Mouse (Mus musculus) urinary bladder, postnatal 25 days (tissue): ENCODE results near the gene Acnat1.
"Not testable (repeated sequence)": the region's sequence is repeated elsewhere in the genome, so short reads cannot be mapped to it uniquely, and the experiment has no call there.

ENCODE experiments used
- DNase-seq: peaks from one replicate; pipeline ENCODE4 v3.0.0; 2022; ENCODE audit warnings: low spot score

Gene Acnat1

DNA sequence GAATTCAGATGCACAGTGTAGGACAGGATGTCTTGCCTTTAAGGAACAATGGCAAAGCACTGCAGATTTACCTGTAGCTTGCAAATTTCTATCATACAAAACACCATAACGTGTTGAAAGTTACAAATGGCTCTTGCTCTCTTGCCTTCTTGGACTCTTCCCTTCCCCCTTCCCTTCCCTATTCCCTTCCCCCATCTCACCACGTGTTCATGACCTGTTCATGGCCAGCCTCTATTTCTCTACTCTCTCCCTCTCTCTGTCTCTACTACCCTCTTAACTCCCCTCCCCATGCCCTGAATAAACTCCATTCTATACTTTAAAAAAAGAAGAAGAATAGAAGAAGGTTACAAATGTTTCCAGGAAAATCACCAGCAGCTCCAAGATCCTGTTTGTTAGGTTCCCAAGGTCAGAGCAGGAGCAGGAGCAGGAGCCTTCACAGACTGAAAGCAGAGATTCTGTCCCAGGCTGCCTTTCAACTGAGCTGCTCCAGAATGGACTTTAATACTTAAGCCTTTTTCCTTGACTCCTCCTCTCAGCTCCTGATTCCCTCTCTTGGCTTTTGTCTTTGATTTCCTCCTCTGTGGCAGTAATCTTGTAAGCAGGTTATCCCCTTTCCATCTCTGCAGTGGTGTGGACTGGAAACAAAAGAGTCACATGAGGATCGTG is at the start of gene Acnat1:
Gene Acnat1, minus strand, starts transcription at position 478 of the 666 bp plus-strand sequence.
- DNase-seq: no peak

DNA sequence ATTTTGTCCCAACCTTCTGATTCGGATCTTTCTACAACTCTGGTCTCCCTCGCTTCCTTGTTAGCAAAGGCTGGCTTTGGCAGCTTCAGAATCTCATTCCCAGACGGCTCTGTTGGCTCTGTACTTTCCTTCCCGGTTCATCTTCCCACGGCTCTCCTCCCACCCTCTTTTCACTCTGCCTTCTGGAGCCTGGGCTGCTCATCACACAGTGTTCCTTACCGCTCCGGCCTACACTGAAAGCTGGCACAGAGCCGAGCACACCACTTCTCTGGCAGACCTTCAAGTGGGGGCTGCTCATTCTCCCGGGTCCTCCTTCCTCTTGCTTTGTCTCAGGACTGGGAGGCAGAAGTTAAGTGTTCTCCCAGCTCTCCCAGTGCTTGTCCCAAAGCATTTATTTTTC is 48.9 kb upstream of the Acnat1 start:
- DNase-seq: no peak

DNA sequence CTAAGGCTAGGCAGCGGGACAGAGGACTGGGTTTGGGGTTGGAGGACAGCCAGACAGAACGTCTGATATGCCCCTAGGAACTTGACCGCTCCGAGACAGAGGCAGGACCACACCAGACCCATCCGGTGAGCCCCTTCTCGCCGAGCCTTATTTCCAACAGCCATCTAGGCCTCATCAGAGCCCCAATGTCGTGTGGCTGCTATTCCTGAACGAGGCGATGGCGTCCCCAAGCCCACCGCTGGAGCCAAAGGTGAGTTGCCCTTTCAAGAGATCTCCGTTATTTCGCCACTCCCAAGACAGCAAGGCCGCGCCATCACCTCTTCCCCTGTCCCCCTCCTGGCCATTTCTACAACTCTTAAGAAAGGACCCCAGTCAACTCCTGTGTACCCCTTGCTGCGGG is 47.6 kb upstream of the Acnat1 start:
- no peak for DNase-seq

DNA sequence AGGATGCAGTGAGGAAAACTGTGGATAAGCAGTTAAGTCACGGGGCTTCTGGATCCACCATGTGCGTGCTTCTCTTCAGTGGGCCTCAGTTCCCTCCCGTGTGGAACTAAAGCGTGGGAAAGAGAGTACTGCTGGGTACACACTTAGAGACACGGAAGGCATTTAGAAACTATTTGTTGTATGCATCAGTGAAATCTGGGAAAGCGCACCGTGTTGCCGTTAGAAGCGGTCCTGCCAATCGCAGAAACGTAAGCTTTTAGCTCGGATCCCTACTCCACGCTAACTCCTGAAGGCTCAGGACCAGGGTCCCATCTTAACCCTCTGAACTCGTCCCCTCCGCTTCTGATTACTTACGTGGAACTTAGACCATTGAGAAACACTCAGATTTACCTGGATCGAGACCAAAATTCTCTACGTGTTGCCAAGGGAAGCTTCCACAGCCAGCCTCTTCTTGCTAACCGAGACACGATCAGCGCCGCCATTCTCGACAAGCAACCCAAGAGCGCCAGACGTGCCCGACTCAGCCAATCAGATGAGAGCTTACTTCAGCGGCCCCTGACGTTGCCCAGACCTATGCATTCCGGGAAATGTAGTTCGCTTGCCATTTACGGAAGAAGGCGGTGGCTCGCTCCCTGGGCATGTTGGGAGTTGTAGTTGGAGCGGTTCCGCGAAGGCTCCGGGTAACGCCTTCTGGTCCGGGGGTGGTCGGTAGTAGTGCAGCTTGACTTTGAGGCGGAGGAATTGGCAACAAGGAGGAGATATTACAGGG is 47.0 kb upstream of the Acnat1 start, which contains the start of the genes Mrpl50 and Zfp189:
Gene Mrpl50, minus strand, starts transcription at position 522 of the 769 bp plus-strand sequence.
Gene Zfp189, plus strand, starts transcription at position 605 of the 769 bp plus-strand sequence.
- DNase-seq: peak; percentile 79

DNA sequence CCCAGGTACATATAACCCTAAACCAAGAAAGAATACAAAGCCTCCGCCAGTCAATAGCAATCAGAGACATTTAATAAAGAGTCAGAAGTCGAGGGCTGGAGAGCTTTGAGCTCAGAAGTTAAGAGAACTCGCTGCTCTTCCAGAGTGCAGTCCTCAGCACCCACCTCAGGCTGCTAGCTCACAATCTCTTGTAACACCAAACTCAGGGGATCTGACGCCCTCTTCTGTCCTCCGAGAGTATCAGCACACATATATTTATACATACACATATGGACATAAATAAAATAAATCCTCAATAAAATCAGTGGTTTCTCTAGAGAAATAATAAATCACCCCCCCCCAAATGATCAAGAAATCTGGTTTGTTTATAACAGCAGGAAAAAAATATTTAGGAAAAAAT is 45.8 kb upstream of the Acnat1 start:
- no peak for DNase-seq

DNA sequence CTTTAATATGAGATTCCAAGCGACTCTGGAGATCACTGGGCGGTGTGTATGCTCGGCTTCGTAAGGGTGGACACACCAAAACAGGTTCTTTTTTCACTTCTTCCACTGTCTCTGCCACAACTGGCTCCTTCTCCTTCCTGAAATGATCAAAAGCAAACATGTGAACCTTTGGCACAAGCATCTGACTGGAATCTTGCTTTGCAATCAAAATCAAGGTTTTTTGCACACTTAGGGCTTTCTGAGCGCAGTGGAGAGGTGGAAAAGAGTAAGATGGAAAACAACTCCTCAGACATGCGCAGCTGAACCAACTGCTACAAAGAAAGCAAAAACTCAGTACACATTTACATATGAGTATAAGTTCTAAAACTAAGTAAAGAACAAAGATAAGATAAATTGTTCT is 40.7 kb upstream of the Acnat1 start:
- no peak for DNase-seq

DNA sequence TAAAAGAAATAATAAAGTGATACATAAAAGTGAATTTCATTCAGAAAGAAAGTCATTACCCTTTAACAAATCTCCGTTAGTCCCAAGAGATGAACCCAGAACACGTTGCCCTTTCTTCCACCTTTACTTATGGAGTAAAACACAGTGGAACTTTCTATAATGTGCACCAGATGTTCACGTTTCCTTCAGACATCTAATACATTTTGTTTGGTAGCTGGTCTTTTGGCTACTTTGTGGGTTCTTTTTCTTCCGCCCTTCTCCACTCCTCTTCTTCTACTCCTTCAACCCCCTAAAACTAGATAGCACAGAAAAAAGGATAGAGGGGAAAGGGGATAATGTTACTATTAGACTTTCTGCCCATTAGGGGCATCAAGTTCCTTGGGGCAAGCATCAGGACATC is 38.9 kb upstream of the Acnat1 start:
- DNase-seq: no peak

DNA sequence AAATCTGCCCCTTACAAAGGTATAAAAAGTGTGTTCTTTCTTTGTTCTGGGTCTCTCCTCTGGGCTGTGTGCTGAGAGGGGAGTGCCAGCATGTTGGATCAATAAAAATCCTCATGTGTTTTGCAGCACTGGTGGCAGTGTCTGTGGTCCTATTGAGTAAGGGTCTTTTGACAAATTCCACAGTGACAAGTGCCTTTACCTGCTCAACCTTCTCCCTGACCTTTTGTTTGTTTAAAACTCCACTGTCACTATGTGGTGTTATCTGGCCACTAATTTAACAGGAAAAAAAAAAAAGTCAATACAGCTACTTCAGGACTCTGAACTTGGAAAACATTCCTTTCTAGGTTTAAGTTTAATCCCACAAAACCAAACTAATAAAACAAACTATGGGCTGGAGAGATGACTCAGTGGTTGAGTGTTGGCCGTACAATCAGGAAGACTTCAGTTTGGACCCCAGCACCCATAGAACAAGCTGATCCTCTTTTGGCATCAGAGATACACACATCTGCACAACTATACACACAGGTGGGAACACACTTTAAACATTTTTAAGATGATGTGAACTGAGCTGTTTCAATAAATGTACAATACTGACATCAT is 36.6 kb upstream of the Acnat1 start:
- not testable (repeated sequence) for DNase-seq

DNA sequence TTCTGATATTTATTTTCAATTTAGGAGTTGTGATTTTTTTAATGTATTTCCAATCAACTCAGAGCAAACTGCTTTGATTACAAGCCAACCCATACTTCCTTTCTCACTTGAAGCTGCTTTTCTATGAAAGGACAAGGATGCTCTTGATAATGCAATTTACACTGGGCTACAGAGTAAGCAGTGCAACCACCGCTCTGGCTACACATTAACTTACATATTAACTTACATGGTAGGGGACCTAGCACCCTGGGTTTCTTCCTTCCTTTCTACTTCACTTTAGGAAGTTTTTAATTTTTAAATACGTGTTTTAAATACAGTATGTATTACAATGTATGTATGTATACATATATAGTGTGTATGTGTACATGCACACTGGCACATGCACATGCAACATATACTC is 35.5 kb upstream of the Acnat1 start:
- no peak for DNase-seq

DNA sequence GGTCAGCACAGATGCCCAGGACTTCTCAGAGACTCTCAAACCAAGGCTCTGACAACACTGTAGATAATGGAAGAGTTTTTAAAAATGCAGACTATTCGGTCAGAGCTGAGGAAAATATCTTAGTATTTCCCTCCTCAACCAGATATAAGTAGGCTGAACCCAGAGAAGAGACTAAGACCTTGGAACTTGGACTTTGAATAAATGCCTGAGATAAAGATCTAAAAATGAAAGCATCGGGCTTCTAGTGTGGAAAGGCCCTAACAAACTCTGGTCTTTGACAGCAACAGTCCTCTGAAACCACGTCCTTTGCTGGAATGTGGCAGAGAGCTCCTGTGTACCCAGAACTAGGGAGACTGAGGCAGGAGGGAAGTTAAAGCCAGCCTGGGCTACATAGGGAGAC is 32.7 kb upstream of the Acnat1 start, which contains the start of gene Baat:
Gene Baat, minus strand, starts transcription at position 172 of the 400 bp plus-strand sequence.
- DNase-seq: no peak

DNA sequence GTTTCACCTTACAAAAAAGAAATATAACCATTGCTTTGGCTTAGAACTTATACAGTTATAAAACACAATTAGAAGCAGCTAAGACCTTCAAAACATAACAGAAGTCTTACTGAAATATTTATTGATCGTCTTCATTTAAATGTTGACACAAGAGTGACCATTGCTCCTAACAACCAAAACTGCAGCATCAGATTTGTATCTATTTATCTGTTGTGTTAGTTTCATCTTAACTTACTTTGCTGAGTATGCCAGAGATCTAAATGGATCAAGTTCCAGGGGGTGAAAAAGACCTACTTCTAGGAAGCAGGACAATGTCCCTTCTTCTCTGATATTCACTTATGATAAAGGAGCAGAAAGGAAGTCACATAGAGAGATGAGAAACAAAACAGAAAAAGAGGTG is 29.9 kb upstream of the Acnat1 start:
- no peak for DNase-seq

DNA sequence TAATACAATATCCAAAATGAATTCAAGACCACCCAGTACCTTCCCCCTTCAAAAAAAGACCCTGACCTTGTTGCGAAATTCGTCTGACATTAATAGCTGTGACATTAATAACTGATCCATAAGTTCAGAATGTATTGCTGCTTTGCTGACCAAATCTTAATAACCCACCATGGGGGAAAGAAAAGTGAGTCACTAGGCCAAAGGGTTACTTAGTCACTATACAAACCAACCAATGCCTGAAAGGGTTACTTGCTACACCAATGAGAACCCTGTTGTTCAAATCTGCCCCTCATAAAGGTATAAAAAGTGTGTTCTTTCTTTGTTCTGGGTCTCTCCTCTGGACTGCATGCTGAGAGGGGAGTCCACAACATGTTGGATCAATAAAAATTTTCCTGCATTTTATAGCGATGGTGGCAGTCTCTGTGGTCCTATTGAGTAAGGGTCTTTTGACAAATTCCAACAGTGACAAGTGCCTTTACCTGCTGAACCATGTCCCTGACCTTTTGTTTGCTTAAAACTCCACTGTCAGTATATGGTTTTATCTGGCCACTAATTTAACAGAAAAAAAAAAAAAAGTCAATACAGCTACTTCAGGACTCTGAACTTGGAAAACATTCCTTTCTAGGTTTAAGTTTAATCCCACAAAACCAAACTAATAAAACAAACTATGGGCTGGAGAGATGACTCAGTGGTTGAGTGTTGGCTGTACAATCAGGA is 12.4 kb upstream of the Acnat1 start:
- DNase-seq: not testable (repeated sequence)

DNA sequence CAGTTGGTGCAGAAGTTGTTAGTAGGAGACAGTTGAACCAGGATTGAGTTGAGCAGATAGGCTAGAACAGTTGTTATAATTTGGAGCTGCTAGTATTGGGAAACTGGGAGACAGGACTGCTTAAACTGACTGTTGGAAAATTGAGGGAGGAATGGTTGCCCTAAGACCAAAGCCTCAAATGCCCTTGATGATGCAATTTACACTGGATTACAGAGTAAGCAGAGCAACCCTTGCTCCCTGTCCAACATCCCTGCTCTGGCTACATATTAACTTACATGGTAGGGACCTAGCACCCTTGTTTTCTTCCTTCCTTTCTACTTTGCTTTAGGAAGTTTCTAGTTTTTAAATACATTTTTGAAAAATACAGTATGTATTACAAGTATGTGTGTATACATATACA is 11.7 kb upstream of the Acnat1 start:
- DNase-seq: no peak

DNA sequence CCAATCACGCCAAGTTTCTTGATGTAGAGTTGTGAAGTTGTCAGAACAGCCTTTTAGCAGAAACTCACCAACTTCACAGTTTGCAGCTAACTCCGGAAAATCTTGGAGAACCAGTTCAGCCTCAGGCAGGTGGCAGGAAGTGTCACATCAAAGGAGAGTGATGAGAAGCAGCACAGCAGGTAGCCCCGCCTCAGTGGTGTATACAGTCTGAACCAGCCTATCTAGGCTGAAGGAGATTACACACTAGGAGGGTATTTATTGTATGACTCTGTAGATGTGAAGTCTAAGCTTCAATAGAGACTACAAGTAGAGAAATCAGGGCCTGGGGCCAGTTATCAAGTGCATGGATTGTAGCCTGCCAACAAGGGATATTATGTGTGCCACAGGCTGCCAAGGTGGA is 7.2 kb upstream of the Acnat1 start:
- DNase-seq: no peak

DNA sequence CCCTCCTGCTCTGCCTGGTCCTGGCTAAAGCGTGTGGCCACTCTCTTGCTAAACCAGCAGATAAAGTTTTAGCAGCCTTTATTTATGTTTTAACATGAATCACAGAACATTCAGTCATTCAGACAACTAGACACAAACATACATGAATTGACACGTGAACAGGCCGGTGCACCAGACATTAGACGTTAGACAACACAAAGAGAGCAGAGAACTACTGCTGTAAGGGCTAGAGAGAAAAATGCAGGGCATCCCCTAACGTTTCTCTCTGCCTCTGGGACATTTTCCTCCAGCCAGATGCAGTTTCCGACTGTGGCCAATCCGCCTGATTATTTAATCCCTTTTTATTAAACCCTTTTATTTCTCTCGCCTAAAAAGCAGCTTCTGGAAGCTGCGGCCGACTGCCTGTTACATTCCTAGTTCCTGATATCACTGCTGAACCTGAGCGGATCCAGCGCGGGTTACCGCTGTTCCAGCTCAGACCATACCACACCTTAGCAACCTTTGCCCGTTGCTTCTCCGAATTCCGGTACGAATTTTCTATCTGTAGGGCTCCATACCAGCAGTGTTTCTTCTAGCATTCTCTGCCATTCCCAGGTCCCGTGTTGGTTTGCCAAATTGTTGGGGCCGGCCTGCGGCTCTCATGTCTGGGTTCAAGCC is 6.5 kb upstream of the Acnat1 start:
- no peak for DNase-seq

DNA sequence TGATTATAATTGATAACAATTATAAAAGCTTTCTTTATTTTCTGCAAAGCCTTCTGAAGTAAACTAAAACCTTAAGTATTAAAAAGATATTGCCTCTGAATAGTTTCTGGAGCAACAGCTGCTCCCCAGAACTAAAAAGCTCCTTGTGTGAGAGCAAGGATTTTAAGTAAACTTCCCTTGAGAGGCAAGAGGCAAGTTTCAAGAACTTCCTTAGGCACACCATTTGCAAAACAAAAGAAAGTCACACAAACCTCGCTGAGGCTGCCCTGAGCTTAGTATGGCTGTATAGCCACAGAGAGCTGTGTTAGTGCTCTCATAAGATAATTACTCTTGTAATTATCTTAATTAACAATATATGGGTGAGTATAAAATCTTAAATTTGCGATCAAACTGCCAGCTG is 5.3 kb upstream of the Acnat1 start:
- DNase-seq: not testable (repeated sequence)

DNA sequence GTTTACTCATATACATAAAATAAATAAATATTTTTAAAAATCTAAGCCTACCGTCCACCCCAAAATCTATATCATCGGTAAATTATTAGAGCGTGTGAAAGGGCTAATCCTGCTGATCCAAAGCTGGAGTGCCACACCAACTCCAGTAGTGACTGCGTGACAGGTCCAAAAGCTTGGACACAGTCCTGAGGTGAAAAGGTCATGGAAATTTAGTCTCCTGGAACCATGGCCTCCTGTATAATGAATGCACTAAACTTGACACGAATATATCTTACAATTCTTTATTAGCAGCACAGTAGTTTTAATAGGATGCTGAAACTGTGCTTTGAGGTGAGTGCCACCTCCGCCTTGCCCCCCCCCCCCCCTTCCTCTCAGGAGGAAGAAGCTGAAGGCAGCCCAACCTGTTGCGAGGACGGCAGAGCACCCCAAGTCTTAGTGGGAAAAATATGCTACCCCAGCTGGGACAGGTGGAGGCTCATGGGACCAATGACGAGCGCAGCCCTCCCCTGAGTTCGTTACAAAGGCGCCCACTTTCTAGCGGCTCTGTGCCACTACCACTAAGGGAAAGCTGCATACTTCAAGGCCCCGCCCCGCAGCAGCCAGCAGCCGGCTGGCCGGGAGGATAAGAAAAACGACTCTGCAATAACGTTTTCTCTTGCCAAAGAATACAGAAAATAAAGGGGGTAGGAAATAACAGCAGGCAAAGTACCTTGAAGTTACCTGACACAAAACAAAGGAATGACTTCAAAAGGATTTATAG is 4.6 kb upstream of the Acnat1 start:
- DNase-seq: no peak

DNA sequence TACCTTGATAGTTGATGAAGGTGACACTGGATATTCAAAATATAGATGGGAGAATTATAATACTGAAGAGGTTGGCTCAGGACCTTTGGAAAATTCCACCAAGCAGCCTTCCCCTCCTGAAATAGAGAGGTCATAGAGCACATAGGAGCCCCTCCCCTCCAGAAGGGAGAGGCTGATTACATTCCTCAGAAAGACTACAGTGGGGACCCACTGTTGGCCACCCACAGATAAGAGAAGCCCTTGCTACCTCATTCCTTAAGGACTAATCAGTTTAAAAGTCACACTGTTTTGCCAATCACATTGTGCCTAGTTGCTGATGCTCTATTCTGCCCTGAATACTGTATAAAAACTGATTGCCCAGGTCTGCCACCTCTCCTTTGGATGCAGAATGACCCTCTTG is 871 bp upstream of the Acnat1 start:
- DNase-seq: no peak

DNA sequence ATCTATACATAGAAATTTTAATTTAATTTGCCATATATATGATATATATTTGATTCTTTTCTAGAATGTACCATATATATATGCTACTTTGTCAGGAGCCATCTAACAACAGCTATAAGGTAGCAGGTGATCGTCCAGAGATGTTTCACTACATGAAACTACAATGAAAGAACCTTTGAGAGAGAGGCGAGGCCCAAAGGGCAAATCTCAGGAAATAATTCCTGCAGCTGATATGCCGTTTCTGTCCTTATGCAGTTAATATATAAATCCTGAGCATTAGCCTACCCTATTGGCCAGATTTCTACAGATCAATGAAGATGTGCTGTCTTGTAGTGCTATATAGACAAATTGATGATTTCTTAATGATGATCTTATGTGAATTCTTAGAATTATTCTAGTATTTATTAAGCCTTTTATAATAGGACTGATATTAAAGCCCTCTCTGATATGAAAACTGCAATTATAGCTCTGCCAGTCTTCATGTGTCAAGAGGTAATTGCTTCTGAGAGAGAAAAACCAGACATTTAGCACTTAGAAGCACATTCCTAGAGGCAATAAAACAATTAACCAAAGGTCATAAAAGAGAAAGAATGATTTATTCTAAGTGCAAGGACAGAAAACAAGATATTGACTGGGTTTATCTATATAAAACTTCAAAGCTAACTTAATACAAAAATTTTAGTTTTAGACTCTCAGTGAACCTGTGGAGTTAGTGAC is 4.1 kb downstream of the Acnat1 start:
- DNase-seq: no peak

DNA sequence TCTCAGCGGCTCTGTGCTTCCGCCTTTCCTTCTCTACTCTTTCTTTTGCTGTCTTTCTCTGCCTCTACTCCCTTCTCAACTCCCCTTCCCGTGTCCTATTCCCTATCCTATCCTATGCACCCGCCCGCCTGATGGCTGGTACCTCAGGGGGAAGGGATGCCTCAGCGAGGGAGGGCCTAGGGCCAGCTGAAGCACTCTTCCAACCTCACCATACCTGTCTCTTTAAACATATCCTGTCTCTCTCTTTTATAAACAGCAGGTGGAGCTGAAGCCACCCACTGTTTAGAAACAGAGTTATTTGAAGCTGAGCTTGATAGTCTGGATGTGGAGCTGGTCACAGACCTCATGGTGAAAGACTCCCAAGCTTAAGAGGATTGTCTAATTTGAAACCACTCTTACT is 6.4 kb downstream of the Acnat1 start:
- DNase-seq: no peak
